Mouse (Mus musculus) heart, embryonic 12.5 days (tissue): ENCODE data around the gene Pard3b. TPM values are rescaled to one million over a fixed set of nuclear protein-coding genes. Genes with fewer than 3 reads are reported as not detected.

ENCODE experiments used
- ATAC-seq: fragments of 200-750 bp; cut with Nextera tagmentation; 2 replicates; pipeline ENCODE4 v1.8.0; 2017; ENCODE audit warnings: moderate TSS enrichment, moderate library complexity; ENCODE audit not compliant: insufficient number of reproducible peaks, low FRiP score
- H3K27ac ChIP-seq: fragments of 300-500 bp; sonication (generic); 2 replicates; pipeline ENCODE4 v1.5.1; 2016; ENCODE audit warnings: mild to moderate bottlenecking, moderate library complexity; ENCODE audit not compliant: poor library complexity, severe bottlenecking
- H3K27me3 ChIP-seq: fragments of 300-500 bp; sonication (generic); replicated peaks from 2 replicates; pipeline ENCODE4 v1.6.1; 2016; ENCODE audit warnings: mild to moderate bottlenecking, moderate library complexity
- H3K36me3 ChIP-seq: fragments of 300-500 bp; sonication (generic); 2 replicates; pipeline ENCODE4 v1.6.1; 2016; ENCODE audit warnings: mild to moderate bottlenecking, moderate library complexity
- H3K4me1 ChIP-seq: fragments of 300-500 bp; sonication (generic); replicated peaks from 2 replicates; pipeline ENCODE4 v1.6.1; 2016; ENCODE audit warnings: mild to moderate bottlenecking
- H3K4me2 ChIP-seq: fragments of 300-500 bp; sonication (generic); 2 replicates; pipeline ENCODE4 v1.6.1; 2016; ENCODE audit warnings: mild to moderate bottlenecking, moderate library complexity
- H3K4me3 ChIP-seq: fragments of 300-500 bp; sonication (generic); 2 replicates; pipeline ENCODE4 v1.5.1; 2016; ENCODE audit warnings: mild to moderate bottlenecking
- H3K9ac ChIP-seq: fragments of 300-500 bp; sonication (generic); 2 replicates; pipeline ENCODE4 v1.6.1; 2016; ENCODE audit warnings: mild to moderate bottlenecking, moderate library complexity
- H3K9me3 ChIP-seq: fragments of 300-500 bp; sonication (generic); replicated peaks from 2 replicates; pipeline ENCODE4 v1.6.1; 2016; ENCODE audit warnings: mild to moderate bottlenecking, moderate library complexity
- WGBS: fragments of 180-500 bp; shearing (Covaris S2); methylation state at CpG from one replicate; pipeline ENCODE4 v1.1.7; 2016; 5-methylcytosine and 5-hydroxymethylcytosine counted together
- polyA plus RNA-seq: library from polyadenylated mRNA; unstranded; fragments of >200 nt; fragmentation: Nextera tagmentation; extraction: Ambion mirVana; gene quantifications from 2 replicates; pipeline ENCODE4 v1.2.1, GENCODE M21; 2016

Gene Pard3b
- polyA plus RNA-seq, 1 experiment from 2014 or later = 16.0 TPM

DNA sequence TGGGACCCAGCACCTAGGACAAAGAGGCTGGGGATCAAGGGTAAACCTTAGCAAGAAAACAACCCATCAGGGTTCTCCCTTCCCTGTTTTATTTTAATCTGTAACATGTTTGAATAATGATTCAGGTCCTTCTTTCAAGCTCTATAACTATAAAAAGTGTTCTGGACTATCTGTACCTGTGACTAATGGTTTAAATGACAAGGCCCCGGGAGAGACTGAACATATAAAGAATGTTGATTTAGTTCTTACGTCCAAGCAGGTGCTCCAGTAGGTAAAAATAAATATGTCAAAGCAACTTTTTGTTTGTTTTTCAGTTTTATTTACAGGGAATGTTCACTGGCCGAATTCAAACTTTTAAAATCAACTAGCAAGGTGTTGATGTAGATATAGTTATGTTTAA lies 544.0 kb downstream of the Pard3b start:
- no peak overlapping the region for H3K9ac ChIP-seq
- peaks cover 11% of the 10 kb centered on the region for H3K4me1 ChIP-seq
- WGBS = 70% methylated on average over 3 of the region's 3 CpGs
- H3K9me3 ChIP-seq = no peaks in the 10 kb centered on the region
- H3K4me2 ChIP-seq = no peak overlapping the region
- no peaks in the 10 kb centered on the region for H3K27me3 ChIP-seq
- no peak overlapping the region for H3K4me3 ChIP-seq
- no peak overlapping the region for H3K27ac ChIP-seq
- no peaks in the 10 kb centered on the region for H3K36me3 ChIP-seq
- no peak for ATAC-seq

DNA sequence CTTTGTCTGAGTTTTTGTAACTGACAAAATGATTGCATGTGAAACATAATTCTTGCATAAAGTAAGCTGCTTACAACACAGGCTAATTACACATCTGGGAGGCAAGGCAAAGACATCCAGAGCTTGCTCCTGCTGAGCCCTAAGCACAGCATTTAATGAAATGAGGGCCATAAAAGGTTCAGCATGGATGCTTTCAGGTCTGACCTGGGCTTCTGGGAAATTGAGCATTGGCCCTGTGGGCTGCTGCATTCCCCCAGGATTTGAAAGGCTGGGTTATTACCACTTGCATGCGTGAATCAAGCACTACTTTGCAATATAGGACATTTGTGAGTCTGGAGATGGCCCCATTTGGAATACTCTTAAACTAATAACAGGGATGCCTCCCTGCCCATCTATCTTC lies 552.2 kb downstream of the Pard3b start:
- no peak overlapping the region for H3K9ac ChIP-seq
- ATAC-seq = no peak
- no peaks in the 10 kb centered on the region for H3K36me3 ChIP-seq
- H3K27ac ChIP-seq = no peak overlapping the region
- no peak overlapping the region for H3K4me2 ChIP-seq
- no peaks in the 10 kb centered on the region for H3K27me3 ChIP-seq
- no peaks in the 10 kb centered on the region for H3K9me3 ChIP-seq
- H3K4me1 ChIP-seq = no peaks in the 10 kb centered on the region
- H3K4me3 ChIP-seq = no peak overlapping the region
- 76% methylated on average over 1 of the region's 1 CpGs for WGBS

DNA sequence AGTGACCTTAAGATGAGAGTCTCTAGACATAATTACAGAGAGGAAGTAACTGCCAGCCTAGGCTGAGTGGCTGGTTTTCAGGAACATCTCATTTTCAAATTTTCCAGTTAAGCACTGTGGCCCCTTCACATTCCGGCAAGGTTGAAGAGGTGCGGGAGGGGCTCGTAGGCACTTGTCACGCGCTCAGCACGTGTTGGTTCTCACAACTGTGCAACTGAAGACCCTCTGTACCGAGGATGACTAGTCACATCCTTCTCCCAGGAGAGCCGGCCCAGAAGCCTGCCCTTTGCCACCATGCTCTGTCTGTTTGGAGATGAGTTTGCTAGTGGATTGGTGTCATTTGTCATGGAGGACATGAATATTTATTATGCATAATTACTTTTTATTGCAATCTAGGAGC lies 558.9 kb downstream of the Pard3b start:
- H3K4me3 ChIP-seq = no peak overlapping the region
- no peaks in the 10 kb centered on the region for H3K36me3 ChIP-seq
- 80% methylated on average over 8 of the region's 8 CpGs for WGBS
- no peak overlapping the region for H3K27ac ChIP-seq
- no peak for ATAC-seq
- no peaks in the 10 kb centered on the region for H3K27me3 ChIP-seq
- no peaks in the 10 kb centered on the region for H3K9me3 ChIP-seq
- H3K4me2 ChIP-seq = no peak overlapping the region
- H3K4me1 ChIP-seq = no peaks in the 10 kb centered on the region
- H3K9ac ChIP-seq = no peak overlapping the region

DNA sequence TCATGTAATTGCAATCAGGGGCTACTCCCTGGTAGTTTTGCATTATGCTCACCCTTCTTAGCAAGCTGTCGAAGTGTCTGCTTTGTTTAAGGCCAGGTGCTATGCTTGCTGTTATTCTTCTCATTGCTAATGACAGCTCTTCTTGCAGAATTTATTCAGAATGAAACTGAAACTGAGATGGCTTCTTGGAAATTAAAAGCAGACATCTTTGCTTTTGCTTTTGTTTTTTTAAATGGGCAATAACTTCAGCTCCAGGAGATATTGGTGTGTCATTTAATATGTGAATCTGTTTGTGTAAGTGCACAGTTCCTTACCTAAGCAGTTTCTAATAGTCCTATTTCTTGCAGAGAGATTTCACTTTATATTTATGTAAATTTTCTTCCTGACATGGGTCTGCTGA lies 562.3 kb downstream of the Pard3b start:
- WGBS = 81% methylated on average over 1 of the region's 1 CpGs
- H3K27me3 ChIP-seq = no peaks in the 10 kb centered on the region
- no peak overlapping the region for H3K9ac ChIP-seq
- no peak overlapping the region for H3K4me3 ChIP-seq
- ATAC-seq = no peak
- H3K4me1 ChIP-seq = no peaks in the 10 kb centered on the region
- no peak overlapping the region for H3K4me2 ChIP-seq
- H3K9me3 ChIP-seq = no peaks in the 10 kb centered on the region
- no peaks in the 10 kb centered on the region for H3K36me3 ChIP-seq
- H3K27ac ChIP-seq = no peak overlapping the region

DNA sequence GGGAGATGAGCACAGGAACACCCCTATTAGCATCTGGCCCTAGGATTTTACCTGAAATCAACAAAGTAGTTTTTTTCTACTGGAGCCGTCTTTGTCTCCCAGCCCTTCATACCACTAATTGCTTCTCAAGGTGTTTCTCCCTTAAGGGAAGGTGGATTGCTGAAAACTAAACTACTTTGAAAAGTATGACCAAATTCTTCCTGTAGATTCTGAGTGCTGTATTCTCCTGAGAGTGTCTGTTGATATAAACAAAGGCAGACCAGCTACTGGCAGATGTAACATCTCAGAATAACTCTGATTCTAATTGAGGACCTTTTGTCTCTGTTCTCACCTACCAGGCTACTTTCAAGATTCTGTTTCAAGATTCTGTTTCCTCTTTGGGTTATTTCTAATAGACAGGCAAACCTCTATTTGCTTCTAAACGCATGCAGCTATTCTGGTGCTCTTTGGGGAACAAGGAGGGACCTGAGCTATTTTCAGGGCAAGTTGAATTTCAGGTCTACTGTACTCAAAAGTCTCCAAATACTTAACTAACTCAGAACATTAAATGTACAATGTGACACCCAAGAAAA lies 563.1 kb downstream of the Pard3b start:
- no peak overlapping the region for H3K27ac ChIP-seq
- H3K36me3 ChIP-seq = no peaks in the 10 kb centered on the region
- H3K27me3 ChIP-seq = no peaks in the 10 kb centered on the region
- no peak overlapping the region for H3K4me2 ChIP-seq
- H3K9ac ChIP-seq = no peak overlapping the region
- no peaks in the 10 kb centered on the region for H3K4me1 ChIP-seq
- 56% methylated on average over 2 of the region's 2 CpGs for WGBS
- ATAC-seq = no peak
- no peak overlapping the region for H3K4me3 ChIP-seq
- no peaks in the 10 kb centered on the region for H3K9me3 ChIP-seq

DNA sequence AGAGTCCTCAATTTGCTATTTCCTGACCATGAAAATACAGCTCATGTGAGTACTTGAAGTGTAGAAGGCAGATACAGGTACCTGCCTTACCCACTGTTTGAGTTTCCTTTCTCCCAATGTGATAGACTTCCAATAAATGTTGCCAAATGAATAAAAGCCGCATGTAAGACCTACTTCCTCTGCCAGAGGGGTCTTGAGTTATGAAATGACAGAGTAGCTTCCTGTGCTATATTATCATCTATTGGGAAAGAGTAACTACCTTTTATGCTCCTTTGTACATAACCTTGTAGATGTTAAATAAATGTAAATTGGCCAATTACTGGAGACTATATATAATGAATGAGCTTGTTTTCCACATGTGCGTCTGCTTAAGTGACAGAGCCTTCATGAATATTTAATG lies 574.7 kb downstream of the Pard3b start:
- Histone ChIP-seq H3K27me3 (no peaks in the 10 kb centered on the region), H3K9ac (no peak overlapping the region), H3K4me2 (no peak overlapping the region), H3K36me3 (0 out of 2 replicates have a peak, but pooled peaks cover 5% of the 10 kb centered on the region), H3K27ac (no peak overlapping the region), H3K4me3 (no peak overlapping the region), H3K9me3 (0 out of 2 replicates have a peak, but pooled peaks cover 4% of the 10 kb centered on the region), H3K4me1 (no peaks in the 10 kb centered on the region)
- 87% methylated on average over 2 of the region's 2 CpGs for WGBS
- ATAC-seq = no peak

DNA sequence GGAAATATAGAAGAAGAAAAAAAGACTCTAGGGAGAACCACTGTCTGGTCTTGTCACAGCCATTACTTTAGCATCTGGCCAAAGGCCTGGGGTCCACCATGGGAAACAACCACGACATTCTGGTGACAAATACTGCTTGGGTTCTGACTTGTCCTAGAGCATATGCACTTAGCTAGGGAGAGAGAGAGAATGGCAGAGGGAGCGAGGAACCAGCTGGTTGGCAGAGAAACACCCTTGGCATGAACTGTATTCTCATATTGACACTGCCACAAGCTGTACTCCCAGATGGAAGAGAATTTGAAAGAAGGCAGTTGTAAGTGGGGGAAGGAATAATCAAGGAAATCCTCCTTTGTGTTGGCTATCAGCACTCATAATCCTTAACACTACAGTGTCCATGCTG lies 577.2 kb downstream of the Pard3b start:
- Histone ChIP-seq H3K4me2 (no peak overlapping the region), H3K4me3 (no peak overlapping the region), H3K4me1 (no peaks in the 10 kb centered on the region), H3K36me3 (0 out of 2 replicates have a peak, but pooled peaks cover 5% of the 10 kb centered on the region), H3K27ac (no peak overlapping the region), H3K9ac (no peak overlapping the region), H3K9me3 (0 out of 2 replicates have a peak, but pooled peaks cover 4% of the 10 kb centered on the region), H3K27me3 (no peaks in the 10 kb centered on the region)
- 69% methylated on average over 2 of the region's 2 CpGs for WGBS
- ATAC-seq = no peak

DNA sequence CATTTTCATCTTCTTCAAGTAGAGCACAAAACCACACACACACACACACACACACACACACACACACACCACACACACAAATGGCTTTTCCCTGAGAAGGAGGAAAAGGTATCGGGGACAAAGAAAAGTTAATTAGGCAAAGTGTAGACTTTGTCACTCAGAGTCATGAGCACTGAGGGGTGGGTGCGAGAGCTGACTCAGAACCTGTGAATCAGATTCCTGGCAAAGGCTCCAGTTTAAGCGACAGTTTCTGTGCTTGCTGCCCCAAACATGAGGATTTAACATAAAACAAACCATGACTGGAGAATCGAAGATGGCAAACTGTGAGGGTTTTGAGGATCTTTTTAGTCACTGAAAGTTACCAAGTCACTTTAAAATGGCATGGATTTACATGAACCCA lies 577.9 kb downstream of the Pard3b start:
- no peak overlapping the region for H3K4me2 ChIP-seq
- no peaks in the 10 kb centered on the region for H3K27me3 ChIP-seq
- no peaks in the 10 kb centered on the region for H3K4me1 ChIP-seq
- no peak overlapping the region for H3K4me3 ChIP-seq
- H3K36me3 ChIP-seq = 0 out of 2 replicates have a peak, but pooled peaks cover under 1% of the 10 kb centered on the region
- ATAC-seq = no peak
- H3K27ac ChIP-seq = no peak overlapping the region
- H3K9me3 ChIP-seq = no peaks in the 10 kb centered on the region
- no peak overlapping the region for H3K9ac ChIP-seq
- WGBS = 74% methylated on average over 4 of the region's 4 CpGs

DNA sequence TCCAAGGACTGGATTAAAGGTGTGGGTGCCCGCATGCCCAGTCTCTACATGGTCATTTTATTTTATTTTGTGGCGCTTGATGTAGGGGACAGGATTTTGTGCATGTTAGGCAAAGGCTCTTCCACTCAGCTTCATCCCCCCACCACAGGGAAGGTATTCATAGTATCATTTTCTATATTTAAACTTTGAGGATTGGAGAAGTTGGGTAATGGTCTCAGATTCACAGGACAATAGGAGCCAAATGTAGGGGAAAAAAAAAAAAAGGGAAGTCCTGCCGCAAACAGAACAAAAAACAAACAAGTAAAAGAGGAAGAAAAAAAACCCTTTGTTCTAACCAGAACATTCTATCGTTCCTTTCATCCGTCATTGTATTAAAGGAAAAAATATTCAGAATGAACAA lies 590.5 kb downstream of the Pard3b start:
- no peak overlapping the region for H3K4me3 ChIP-seq
- 80% methylated on average over 5 of the region's 5 CpGs for WGBS
- H3K27me3 ChIP-seq = no peaks in the 10 kb centered on the region
- H3K27ac ChIP-seq = no peak overlapping the region
- H3K4me2 ChIP-seq = no peak overlapping the region
- 0 out of 2 replicates have a peak, but pooled peaks cover 4% of the 10 kb centered on the region for H3K4me1 ChIP-seq
- no peaks in the 10 kb centered on the region for H3K9me3 ChIP-seq
- no peaks in the 10 kb centered on the region for H3K36me3 ChIP-seq
- H3K9ac ChIP-seq = no peak overlapping the region
- no peak for ATAC-seq

DNA sequence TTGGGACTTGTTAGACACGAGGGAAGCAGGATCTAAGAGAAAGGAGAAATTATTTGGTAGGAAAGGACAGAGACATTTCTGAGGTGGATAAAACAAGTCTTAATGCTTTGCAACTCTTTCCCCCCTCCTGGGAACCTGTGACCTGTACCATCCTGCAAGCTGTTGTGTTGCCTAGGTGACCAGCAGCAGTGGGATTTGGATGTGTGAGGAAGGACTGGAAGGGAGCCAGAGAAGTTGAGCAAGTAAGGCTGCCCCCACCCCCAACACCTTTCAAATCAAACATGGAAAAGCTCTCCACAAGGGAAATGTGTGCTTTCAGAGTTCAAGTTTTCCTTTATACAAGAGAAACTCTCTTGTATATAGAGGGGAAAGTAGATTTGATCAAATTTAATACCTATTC lies 595.4 kb downstream of the Pard3b start:
- no peak overlapping the region for H3K4me2 ChIP-seq
- no peak for ATAC-seq
- H3K4me1 ChIP-seq = 0 out of 2 replicates have a peak, but pooled peaks cover 4% of the 10 kb centered on the region
- H3K27me3 ChIP-seq = no peaks in the 10 kb centered on the region
- no peak overlapping the region for H3K9ac ChIP-seq
- H3K4me3 ChIP-seq = no peak overlapping the region
- H3K9me3 ChIP-seq = no peaks in the 10 kb centered on the region
- H3K36me3 ChIP-seq = no peaks in the 10 kb centered on the region
- 46% methylated on average over 1 of the region's 1 CpGs for WGBS
- no peak overlapping the region for H3K27ac ChIP-seq

DNA sequence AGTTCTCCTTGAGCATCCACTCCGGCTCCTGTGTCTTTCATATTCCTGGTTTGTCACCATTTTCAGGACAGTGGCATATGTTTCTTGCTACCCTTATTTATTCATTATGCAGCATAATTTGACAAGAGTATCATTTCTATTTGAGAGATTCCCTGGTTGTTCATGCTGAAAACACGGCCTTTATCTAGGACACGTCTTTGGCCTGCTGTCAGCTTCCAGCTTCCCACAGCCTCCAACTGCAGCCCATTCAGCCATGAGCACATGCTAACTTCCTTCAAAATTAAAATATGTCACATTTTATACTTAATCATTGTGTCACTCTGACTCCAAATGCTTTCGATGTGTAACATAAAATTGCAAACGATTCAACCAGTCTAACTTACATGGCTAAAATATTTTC lies 596.5 kb downstream of the Pard3b start:
- 84% methylated on average over 5 of the region's 5 CpGs for WGBS

More for the DNA sequence above, 596.5 kb downstream of the Pard3b start:
- Histone ChIP-seq H3K4me3 (no peak overlapping the region), H3K9ac (no peak overlapping the region), H3K36me3 (no peaks in the 10 kb centered on the region), H3K27ac (no peak overlapping the region), H3K9me3 (no peaks in the 10 kb centered on the region), H3K4me2 (no peak overlapping the region), H3K4me1 (0 out of 2 replicates have a peak, but pooled peaks cover 4% of the 10 kb centered on the region), H3K27me3 (no peaks in the 10 kb centered on the region)
- ATAC-seq = no peak
